Mouse (Mus musculus): ENCODE data around the gene Kcne1.

- TF ChIP-seq POLR2A (IDR thresholded peaks at IDR 0.05; ENCODE audit: low read depth, low read length) (no peak), CTCF (IDR thresholded peaks at IDR 0.05; ENCODE audit: borderline replicate concordance, insufficient read depth, low read length) (no peak)
Observed at GRCm38 (mm10) chr16:92346297-92346916, 12.9 kb downstream of the Kcne1 start.
